Mouse (Mus musculus) forebrain, embryonic 14.5 days (tissue): ENCODE data around the gene 4930562C15Rik. TPM values are rescaled to one million over a fixed set of nuclear protein-coding genes. Genes with fewer than 3 reads are reported as not detected.
A peak's percentile ranks its signal among the peaks of the same experiment; 100 is the strongest.

Experiments used
- ATAC-seq: fragments of 200-750 bp; cut with Nextera tagmentation; 2 replicates; pipeline ENCODE4 v1.8.0; 2017; ENCODE audit warnings: mild to moderate bottlenecking, moderate library complexity
- DNase-seq: peaks from one replicate; pipeline ENCODE4 v3.0.0-alpha.2; 2015; ENCODE audit warnings: low spot score
- H3K27ac ChIP-seq: fragments of 300-500 bp; sonication (generic); 2 replicates; pipeline ENCODE4 v1.5.1; 2014; ENCODE audit warnings: low read depth, mild to moderate bottlenecking, control low read depth, low read length, moderate library complexity
- H3K27me3 ChIP-seq: fragments of 300-500 bp; sonication (generic); replicated peaks from 2 replicates; pipeline ENCODE4 v1.6.1; 2014; ENCODE audit warnings: low read length, control low read depth, mixed read lengths; ENCODE audit not compliant: control insufficient read depth, insufficient read depth
- H3K36me3 ChIP-seq: fragments of 300-500 bp; sonication (generic); 2 replicates; pipeline ENCODE4 v1.6.1; 2014; ENCODE audit warnings: low read length, control low read depth; ENCODE audit not compliant: control insufficient read depth, insufficient read depth
- H3K4me1 ChIP-seq: fragments of 300-500 bp; sonication (generic); 2 replicates; pipeline ENCODE4 v1.6.1; 2014; ENCODE audit warnings: antibody characterized with exemption, low read length, control low read depth; ENCODE audit not compliant: control insufficient read depth, insufficient read depth
- H3K4me2 ChIP-seq: fragments of 300-500 bp; sonication (generic); 2 replicates; pipeline ENCODE4 v1.6.1; 2014; ENCODE audit warnings: mild to moderate bottlenecking, control low read depth, low read length
- H3K4me3 ChIP-seq: fragments of 300-500 bp; sonication (generic); 2 replicates; pipeline ENCODE4 v1.5.1; 2014; ENCODE audit warnings: low read depth, low read length, control low read depth
- H3K9ac ChIP-seq: fragments of 300-500 bp; sonication (generic); 2 replicates; pipeline ENCODE4 v1.6.1; 2014; ENCODE audit warnings: mild to moderate bottlenecking, low read length, control low read depth, moderate library complexity
- H3K9me3 ChIP-seq: fragments of 300-500 bp; sonication (generic); replicated peaks from 2 replicates; pipeline ENCODE4 v1.6.1; 2016; ENCODE audit warnings: low read length, control low read depth, mixed read lengths; ENCODE audit not compliant: control insufficient read depth
- WGBS: fragments of 180-500 bp; shearing (Covaris S2); extraction: QIAGEN DNeasy Blood & Tissue Kit; methylation state at CpG from one replicate; pipeline ENCODE4 v1.1.7; 2014; 5-methylcytosine and 5-hydroxymethylcytosine counted together
- polyA plus RNA-seq: library from polyadenylated mRNA; unstranded; fragments of >200 nt; fragmentation: Nextera tagmentation; extraction: Ambion mirVana; gene quantifications from 2 replicates; pipeline ENCODE4 v1.2.1, GENCODE M21; 2014

Gene 4930562C15Rik
- polyA plus RNA-seq, 1 experiment from 2014 or later, result 0.14 TPM

- H3K36me3 ChIP-seq, result peaks cover 15% of the 10 kb centered on the region
- H3K4me3 ChIP-seq, result no peak overlapping the region
- DNase-seq (no peak), ATAC-seq (no peak)
- no peaks in the 10 kb centered on the region for H3K9me3 ChIP-seq
- H3K9ac ChIP-seq, result no peak overlapping the region
- no peaks in the 10 kb centered on the region for H3K27me3 ChIP-seq
- H3K4me2 ChIP-seq, result no peak overlapping the region
- no peak overlapping the region for H3K27ac ChIP-seq
- no peaks in the 10 kb centered on the region for H3K4me1 ChIP-seq
These were observed 71.3 kb downstream of the 4930562C15Rik start for GRCm38 (mm10) chr16:4906559-4906958.

GRCm38 (mm10) chr16:4907386-4907785, 72.2 kb downstream of the 4930562C15Rik start:
- H3K36me3 ChIP-seq, result peaks cover 19% of the 10 kb centered on the region
- no peaks in the 10 kb centered on the region for H3K4me1 ChIP-seq
- H3K9ac ChIP-seq, result no peak overlapping the region
- ATAC-seq, result no peak
- no peak overlapping the region for H3K27ac ChIP-seq
- H3K4me2 ChIP-seq, result no peak overlapping the region
- DNase-seq, result no peak
- H3K9me3 ChIP-seq, result no peaks in the 10 kb centered on the region
- no peak overlapping the region for H3K4me3 ChIP-seq
- H3K27me3 ChIP-seq, result no peaks in the 10 kb centered on the region
- WGBS, result 79% methylated on average over 2 of the region's 2 CpGs

GRCm38 (mm10) chr16:4907972-4908371, 72.8 kb downstream of the 4930562C15Rik start:
- H3K4me2 ChIP-seq, result no peak overlapping the region
- H3K27ac ChIP-seq, result no peak overlapping the region
- H3K36me3 ChIP-seq, result peaks cover 24% of the 10 kb centered on the region
- ATAC-seq (no peak), DNase-seq (no peak)
- no peak overlapping the region for H3K4me3 ChIP-seq
- no peaks in the 10 kb centered on the region for H3K27me3 ChIP-seq
- H3K9ac ChIP-seq, result no peak overlapping the region
- no peaks in the 10 kb centered on the region for H3K4me1 ChIP-seq
- H3K9me3 ChIP-seq, result no peaks in the 10 kb centered on the region
- 54% methylated on average over 5 of the region's 5 CpGs for WGBS

- WGBS, result 98% methylated on average over 2 of the region's 2 CpGs
- Histone ChIP-seq H3K9ac (no peak overlapping the region), H3K4me2 (no peak overlapping the region), H3K4me3 (no peak overlapping the region), H3K27me3 (no peaks in the 10 kb centered on the region), H3K27ac (no peak overlapping the region), H3K4me1 (no peaks in the 10 kb centered on the region), H3K9me3 (no peaks in the 10 kb centered on the region), H3K36me3 (peaks cover 32% of the 10 kb centered on the region)
- ATAC-seq (no peak), DNase-seq (no peak)
These were observed 74.5 kb downstream of the 4930562C15Rik start for GRCm38 (mm10) chr16:4909745-4910144.

- H3K9ac ChIP-seq, result no peak overlapping the region
- H3K4me1 ChIP-seq, result no peaks in the 10 kb centered on the region
- H3K4me2 ChIP-seq, result no peak overlapping the region
- H3K27ac ChIP-seq, result no peak overlapping the region
- WGBS, result 95% methylated on average over 8 of the region's 8 CpGs
- ATAC-seq (no peak), DNase-seq (no peak)
- peaks cover 40% of the 10 kb centered on the region for H3K36me3 ChIP-seq
- H3K4me3 ChIP-seq, result no peak overlapping the region
- H3K9me3 ChIP-seq, result no peaks in the 10 kb centered on the region
- no peaks in the 10 kb centered on the region for H3K27me3 ChIP-seq
These were observed 75.5 kb downstream of the 4930562C15Rik start for GRCm38 (mm10) chr16:4910758-4911157.

- no peak overlapping the region for H3K4me3 ChIP-seq
- DNase-seq (no peak), ATAC-seq (no peak)
- H3K9ac ChIP-seq, result no peak overlapping the region
- H3K27ac ChIP-seq, result no peak overlapping the region
- WGBS, result 79% methylated on average over 10 of the region's 10 CpGs
- H3K27me3 ChIP-seq, result no peaks in the 10 kb centered on the region
- H3K36me3 ChIP-seq, result peaks cover 53% of the 10 kb centered on the region
- H3K4me1 ChIP-seq, result no peaks in the 10 kb centered on the region
- no peaks in the 10 kb centered on the region for H3K9me3 ChIP-seq
- no peak overlapping the region for H3K4me2 ChIP-seq
These were observed 76.9 kb downstream of the 4930562C15Rik start for GRCm38 (mm10) chr16:4912074-4912648.

GRCm38 (mm10) chr16:4912907-4913782, 77.9 kb downstream of the 4930562C15Rik start:
- no peak overlapping the region for H3K4me3 ChIP-seq
- H3K27ac ChIP-seq, result no peak overlapping the region
- peak; percentile 57 for ATAC-seq

GRCm38 (mm10) chr16:4913783-4914735, 78.8 kb downstream of the 4930562C15Rik start:
- Histone ChIP-seq H3K4me2 (no peak overlapping the region), H3K27me3 (no peaks in the 10 kb centered on the region), H3K27ac (no peak overlapping the region), H3K4me3 (no peak overlapping the region), H3K36me3 (peaks cover 55% of the 10 kb centered on the region), H3K9ac (no peak overlapping the region), H3K9me3 (no peaks in the 10 kb centered on the region), H3K4me1 (no peaks in the 10 kb centered on the region)
- ATAC-seq (peak; percentile 65), DNase-seq (peak; percentile 79)
- WGBS, result 32% methylated on average over 12 of the region's 12 CpGs

More at GRCm38 (mm10) chr16:4912907-4913782, 77.9 kb downstream of the 4930562C15Rik start:
- 78% methylated on average over 11 of the region's 11 CpGs for WGBS
- no peak for DNase-seq
- Histone ChIP-seq H3K36me3 (peaks cover 53% of the 10 kb centered on the region), H3K9ac (no peak overlapping the region), H3K9me3 (no peaks in the 10 kb centered on the region), H3K4me1 (no peaks in the 10 kb centered on the region), H3K4me2 (no peak overlapping the region), H3K27me3 (no peaks in the 10 kb centered on the region)
